Mouse (Mus musculus): Measurements from ENCODE around the gene Sstr1. TPM values are rescaled to one million over a fixed set of nuclear protein-coding genes. Genes with fewer than 3 reads are reported as not detected.
A peak's percentile ranks its signal among the peaks of the same experiment; 100 is the strongest.

Sstr1 gene
- under 1 TPM; 0.26 to 0.63 TPM for total RNA-seq (2021)
- long read RNA-seq, experiment 1 = 0 reads
- long read RNA-seq, experiment 2 = 0 reads

DNA sequence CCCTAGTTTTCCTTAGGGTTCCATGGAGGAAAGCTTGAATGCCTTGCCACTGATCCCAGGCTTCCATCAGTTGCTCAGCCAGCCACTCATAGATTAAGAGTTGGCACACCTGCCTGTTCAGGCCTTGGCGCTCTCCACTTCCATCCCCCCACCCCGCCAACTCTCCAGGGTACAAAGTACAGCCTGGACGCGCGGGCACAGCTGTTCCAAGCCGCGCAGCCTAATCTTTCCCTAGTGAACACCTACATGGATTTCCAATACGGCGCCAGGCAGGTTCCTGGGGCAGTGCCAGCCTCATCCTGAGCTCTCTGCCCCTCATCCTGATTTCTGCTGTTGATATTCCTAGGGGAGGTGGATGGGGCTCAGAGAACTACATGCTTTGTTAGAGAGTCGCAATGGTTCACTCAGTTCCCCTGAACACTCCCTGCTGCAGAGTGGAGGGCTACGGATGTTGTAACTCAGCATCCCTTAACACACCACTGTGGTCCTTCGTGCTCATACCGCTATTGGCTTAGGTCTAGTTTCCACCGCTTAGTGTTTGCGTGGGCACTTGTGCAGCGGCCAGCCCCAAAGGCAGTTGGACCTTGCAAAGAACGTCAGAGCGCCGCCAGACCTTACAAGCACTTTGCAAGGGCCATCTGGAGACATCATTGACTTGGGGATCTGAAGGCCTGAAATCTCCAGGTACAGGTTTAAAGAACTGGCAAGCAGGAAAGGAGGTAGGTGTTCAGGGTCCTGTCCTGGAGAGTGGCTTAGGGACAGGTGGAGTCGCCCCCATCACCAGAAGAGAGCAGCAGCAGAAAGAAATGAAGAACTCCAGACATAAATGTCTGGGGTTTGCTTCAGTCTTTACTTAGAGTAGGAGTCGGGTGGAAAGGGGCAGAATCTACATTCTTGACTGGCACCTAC is at the start of gene Sstr1:
Sstr1 (plus strand) TSS at position 610 of the 909 bp plus-strand sequence.
- DNase-seq = no peak

DNA sequence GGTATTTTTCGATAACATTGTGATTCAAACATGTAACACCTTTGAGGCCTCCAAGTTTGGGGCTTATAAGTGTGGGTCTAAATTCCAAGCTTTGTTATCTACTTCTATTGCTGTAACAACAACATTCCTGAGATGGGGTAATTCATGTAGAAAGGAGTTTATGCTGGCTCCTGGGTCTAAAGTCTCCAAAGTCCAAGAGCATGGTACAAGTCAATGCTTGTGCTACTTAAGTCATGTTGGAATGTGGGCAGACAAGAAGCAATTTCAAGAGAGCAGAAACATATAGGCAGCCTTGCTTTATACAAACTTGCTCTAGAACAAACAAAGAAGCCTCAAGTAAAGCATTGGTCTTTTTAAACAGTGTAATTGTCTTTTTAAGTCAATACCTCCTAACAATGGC is 12.8 kb upstream of the Sstr1 start:
- DNase-seq = no peak

DNA sequence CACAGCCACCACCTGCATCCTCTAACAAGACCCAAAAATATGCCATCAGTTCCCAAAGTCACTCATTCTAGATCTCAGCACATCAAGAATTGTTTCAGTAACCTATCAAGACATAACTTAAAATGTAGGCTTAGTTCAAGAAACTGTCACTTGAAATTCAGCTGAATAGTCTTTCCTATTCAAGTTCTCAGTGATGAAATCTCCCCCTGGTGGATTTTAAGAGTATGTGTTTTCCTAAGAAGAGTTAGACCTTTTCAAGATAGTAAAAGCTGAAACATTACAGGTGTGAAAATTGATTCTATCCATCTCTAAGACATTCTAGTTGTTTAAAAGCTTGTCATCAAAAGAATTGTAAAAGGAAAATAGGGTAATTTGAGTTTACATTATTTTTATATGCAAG is 10.4 kb upstream of the Sstr1 start:
- DNase-seq = no peak

DNA sequence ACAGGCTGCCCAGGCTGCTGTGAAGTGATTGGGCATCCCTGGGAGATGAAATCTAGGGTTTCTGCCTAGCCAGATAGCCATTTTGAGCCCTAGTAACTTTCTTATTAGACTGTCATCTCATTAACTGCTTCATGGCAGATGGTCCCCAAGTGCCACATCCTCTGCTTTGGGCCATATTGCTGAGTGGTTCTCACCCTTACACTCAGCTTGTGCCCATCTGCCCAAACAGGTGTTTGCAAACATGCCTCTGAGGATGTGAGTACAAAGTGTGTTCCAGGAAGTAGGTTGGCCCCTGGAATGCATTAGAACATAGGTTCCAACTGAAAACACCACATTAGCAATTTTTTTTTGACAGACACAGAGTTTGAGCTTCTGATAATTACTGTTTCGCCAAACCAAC is 3.6 kb upstream of the Sstr1 start:
- DNase-seq = no peak

DNA sequence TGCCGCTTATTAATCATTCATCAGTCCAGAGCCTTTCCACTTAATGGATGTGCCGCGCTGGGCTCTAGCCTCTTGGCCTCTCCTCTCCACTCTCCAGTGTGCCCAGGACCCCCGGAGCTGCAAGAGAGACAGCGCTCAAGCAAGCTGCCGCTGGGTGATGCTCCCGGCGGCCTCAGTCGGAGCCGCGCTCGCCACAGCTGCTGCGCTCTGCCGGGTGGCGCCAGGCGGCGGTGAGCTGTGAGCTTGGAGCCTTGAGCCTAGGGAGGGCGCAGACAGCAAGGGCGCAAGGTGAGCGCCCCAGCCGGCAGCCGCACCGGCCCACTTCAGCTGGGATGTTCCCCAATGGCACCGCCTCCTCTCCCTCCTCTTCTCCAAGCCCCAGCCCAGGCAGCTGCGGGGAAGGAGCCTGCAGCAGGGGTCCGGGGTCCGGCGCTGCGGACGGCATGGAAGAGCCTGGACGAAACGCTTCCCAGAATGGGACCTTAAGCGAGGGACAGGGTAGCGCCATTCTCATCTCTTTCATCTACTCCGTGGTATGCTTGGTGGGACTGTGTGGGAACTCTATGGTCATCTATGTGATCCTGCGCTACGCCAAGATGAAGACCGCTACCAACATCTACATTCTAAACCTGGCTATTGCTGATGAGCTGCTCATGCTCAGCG is 820 bp downstream of the Sstr1 start:
- peak; percentile 9 for DNase-seq

DNA sequence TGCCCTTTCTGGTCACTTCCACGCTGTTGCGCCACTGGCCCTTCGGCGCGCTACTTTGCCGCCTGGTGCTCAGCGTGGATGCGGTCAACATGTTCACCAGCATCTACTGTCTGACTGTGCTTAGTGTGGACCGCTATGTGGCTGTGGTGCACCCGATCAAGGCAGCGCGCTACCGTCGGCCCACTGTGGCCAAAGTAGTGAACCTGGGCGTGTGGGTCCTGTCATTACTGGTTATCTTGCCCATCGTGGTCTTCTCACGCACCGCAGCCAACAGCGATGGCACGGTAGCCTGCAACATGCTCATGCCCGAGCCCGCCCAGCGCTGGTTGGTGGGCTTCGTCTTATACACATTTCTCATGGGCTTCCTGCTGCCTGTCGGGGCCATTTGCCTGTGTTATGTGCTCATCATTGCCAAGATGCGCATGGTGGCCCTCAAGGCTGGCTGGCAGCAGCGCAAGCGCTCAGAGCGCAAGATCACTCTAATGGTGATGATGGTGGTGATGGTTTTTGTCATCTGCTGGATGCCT is 1.4 kb downstream of the Sstr1 start:
- peak; percentile 5 for DNase-seq

DNA sequence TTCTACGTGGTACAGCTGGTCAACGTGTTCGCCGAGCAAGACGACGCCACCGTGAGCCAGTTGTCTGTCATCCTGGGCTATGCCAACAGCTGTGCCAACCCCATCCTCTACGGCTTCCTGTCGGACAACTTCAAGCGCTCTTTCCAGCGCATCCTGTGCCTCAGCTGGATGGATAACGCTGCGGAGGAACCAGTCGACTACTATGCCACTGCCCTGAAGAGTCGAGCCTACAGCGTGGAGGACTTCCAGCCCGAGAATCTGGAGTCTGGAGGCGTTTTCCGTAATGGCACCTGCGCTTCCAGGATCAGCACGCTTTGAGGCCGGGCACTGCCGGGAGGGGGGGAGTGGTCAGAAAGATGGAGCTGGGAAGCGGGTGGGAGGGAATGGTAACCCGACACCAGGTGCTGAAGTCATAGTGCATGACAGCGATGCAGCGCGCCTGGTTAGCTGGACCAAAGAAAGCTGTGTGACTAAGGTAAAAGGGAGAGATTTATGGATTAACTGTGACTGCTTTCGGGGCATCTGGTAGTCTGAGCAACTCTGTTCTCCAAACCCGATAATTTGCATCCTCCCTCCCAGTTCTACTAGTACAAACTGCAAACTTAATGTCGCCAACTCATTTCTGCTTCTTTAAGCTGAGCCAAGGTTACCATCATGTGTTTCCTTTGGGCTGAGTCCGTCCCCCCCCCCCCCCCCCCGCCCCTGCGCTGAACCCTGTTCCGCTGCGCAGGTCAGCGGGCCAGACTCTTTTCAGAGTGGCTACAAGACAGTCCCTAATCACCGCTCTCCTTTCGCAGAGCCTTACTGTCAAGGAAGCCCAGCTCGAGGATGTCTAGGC is 2.1 kb downstream of the Sstr1 start:
- DNase-seq = peak; percentile 5

DNA sequence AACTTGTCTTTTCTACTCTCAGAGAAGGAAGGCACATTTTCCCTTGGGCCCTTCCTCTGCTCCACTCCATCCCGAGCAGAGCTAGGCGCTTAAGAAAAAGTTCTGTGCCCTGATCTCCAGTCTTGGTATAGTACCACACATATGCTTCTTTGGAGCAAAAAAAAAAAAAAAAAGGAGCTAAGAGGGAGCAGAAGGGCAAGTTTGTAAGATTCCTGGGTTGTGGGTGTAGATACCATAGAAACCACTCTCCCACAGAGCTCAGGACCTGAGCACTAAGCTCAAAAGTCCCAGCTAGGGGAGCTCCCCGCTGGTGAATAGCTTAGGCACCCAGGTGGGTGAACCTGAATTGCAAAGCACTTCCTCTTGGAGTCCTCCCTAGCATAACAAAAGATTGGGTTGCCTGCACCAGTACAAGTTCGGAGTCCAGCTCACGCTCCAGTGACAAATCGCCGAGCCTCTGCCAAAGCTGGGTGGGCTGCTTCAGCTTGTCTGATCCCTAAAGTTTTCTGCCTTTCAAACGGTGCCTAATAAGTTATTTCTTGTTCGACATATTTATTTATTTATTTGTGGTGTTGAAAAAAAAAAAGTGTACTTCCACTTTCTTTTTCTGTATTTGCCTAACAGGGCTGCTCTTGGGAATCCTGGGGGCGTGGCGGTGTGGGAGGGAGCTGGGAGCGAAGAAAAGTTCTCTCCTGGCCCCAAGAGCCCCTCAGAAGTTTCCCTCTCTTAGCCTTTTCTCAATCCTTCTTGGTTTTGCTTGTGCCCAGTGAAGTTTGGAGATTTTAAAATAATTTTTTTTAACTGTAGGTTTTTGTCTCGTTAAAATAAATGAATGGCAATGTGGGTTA is 2.9 kb downstream of the Sstr1 start:
- DNase-seq = peak; percentile 10

DNA sequence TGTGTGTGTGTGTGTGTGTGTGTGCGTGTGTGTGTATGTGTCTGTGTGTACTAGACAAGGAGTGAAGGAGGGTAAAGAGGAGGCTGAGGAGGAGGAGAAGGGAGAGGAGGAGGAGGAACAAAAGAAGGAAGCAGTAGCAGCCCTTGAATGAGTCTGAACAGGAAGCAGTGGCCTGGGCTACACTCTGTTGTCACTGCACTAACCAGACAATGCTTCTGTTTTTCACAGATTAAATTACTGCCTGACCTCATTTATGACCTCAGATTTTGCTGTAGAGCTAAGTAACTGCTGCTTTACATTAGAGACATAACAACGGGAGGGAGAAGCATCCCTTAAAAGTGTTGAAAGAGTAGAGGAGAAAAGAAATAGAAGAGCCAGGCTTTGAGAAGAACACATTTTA is 4.6 kb downstream of the Sstr1 start:
- DNase-seq = no peak

DNA sequence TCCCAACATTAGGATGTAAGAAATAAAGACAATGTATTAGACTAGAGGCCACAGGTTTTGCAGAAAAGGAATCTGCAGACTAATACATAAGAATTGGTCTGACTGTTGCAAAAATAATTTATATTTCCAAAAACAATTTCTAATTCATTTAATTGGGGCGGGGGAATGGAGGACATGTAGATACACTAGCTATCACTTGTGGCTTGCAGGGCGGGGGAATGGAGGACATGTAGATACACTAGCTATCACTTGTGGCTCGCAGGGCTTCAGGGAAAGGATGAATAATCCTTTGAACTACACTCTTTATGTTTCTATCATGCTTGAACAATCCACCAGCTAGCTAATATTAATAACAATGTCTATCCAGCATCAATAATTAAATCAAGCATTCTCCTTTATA is 7.5 kb downstream of the Sstr1 start:
- DNase-seq = no peak

DNA sequence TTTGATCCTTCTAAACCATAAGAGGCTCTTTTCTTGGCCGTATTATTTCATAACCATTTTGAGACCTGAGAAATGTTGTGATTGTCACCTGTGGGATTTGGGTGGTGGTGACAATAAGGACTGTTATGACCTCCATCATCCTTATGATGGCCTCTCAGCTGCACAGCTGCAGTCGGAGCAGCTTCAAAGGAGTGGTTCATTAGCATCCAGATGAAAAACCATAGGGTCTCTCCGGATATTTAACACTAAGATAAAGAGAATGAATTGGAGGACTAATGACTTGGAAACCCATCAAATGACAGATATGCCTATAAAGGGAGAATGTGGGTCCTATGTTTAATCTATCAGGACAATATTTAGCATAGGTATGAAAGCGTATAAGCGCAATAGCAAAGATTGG is 14.1 kb downstream of the Sstr1 start:
- DNase-seq = no peak

DNA sequence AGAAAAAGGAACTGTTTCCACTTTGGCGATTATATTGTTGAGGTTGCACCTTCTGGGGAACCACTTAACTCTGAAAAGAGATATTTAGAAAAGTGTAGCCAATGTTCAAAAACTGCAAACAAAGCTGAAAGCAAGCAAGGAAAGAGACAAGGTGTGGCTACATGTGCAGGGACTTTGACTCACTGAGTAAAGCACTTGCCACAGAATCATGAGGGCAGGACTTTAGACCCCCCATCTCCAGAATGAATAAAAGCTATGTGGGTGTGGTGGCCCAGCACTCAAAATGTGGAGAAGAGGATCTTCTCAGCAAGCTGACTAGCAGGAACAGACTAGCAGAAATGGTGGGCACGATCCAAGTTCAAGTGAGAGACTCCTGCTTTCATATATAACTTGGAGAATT is 20.9 kb downstream of the Sstr1 start:
- no peak for DNase-seq

DNA sequence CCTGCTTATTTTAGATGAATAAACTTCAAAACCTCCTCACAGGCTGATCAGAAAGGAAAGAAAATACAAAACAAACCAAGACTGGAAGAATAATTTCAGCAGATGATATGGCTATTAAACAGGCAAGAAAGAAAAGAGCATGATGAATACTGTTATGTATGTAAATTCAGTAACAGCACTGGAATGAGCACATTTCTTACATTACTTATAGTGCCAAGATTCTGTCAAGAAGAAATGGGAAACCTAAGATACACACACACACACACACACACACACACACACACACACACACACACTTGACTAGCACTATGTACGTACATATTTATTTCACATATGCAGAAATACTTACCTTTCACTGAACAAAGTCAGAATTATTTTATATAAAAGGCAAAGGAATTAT is 40.3 kb downstream of the Sstr1 start:
- DNase-seq = no peak

Other genes with a start within 250 kb of the Sstr1 start
- gene Clec14a, start 57.5 kb downstream of the Sstr1 start, total RNA-seq (2021) = 10 to 100 TPM; 14.1 to 16.9 TPM